Mouse (Mus musculus) gastrocnemius, postnatal 14 days (tissue): ENCODE results near the gene Paqr5. TPM values are rescaled to one million over a fixed set of nuclear protein-coding genes. Genes with fewer than 3 reads are reported as not detected.

ENCODE experiments used
- DNase-seq: peaks from one replicate; pipeline ENCODE4 v3.0.0; 2021; ENCODE audit warnings: mixed read lengths
- intact Hi-C: fragments of 180-260 bp; cut with DNase I; formaldehyde crosslinking; loops from one replicate; pipeline ENCODE4 v1.15.1; 2025; ENCODE audit warnings: low total_unique reads
- total RNA-seq, 2 experiments: library from RNA; stranded (reverse); gene quantifications; 2 replicates each; pipeline ENCODE4 v1.2.3; 2021

Gene Paqr5
- total RNA-seq, 2 experiments from 2014 or later, result 0.12 TPM; not detected in 1

- DNase-seq, result peak; percentile 80
- intact Hi-C loops, result no loop called here
Measured at GRCm38 (mm10) chr9:61965411-61965930, 61.2 kb downstream of the Paqr5 start.

GRCm38 (mm10) chr9:61963356-61963755, 63.3 kb downstream of the Paqr5 start:
- DNase-seq, result no peak
- intact Hi-C loops, result loop anchor here (5.0 kb wide), 1 partner anchor 279 kb away; no protein-coding TSS in a partner anchor

- intact Hi-C loops, result loop anchor here (5.0 kb wide), 1 partner anchor 281 kb away; no protein-coding TSS in a partner anchor
- no peak for DNase-seq
Measured at GRCm38 (mm10) chr9:61961181-61961580, 65.5 kb downstream of the Paqr5 start.

- intact Hi-C loops, result loop anchor here (5.0 kb wide), 1 partner anchor 282 kb away; no protein-coding TSS in a partner anchor
- DNase-seq, result no peak
Measured at GRCm38 (mm10) chr9:61960753-61961152, 65.9 kb downstream of the Paqr5 start.

- no peak for DNase-seq
- intact Hi-C loops, result loop anchor here (5.0 kb wide), 1 partner anchor 282 kb away; no protein-coding TSS in a partner anchor
Measured at GRCm38 (mm10) chr9:61959921-61960569, 66.6 kb downstream of the Paqr5 start.

- no peak for DNase-seq
- intact Hi-C loops, result loop anchor here (5.0 kb wide), 1 partner anchor 33 kb away; no protein-coding TSS in a partner anchor
Measured at GRCm38 (mm10) chr9:61954707-61955106, 71.9 kb downstream of the Paqr5 start.

- intact Hi-C loops, result loop anchor here (5.0 kb wide), 1 partner anchor 35 kb away; no protein-coding TSS in a partner anchor
- DNase-seq, result no peak
Measured at GRCm38 (mm10) chr9:61952241-61952640, 74.4 kb downstream of the Paqr5 start.

GRCm38 (mm10) chr9:61947402-61948346, 79.0 kb downstream of the Paqr5 start:
- DNase-seq, result peak; percentile 73
- intact Hi-C loops, result no loop called here

- intact Hi-C loops, result no loop called here
- peak; percentile 94 for DNase-seq
Measured at GRCm38 (mm10) chr9:61946623-61947401, 79.8 kb downstream of the Paqr5 start, which contains the start of gene Kif23. Gene Kif23 (minus strand): TSS chr9:61946774.

- intact Hi-C loops, result no loop called here
- peak; percentile 18 for DNase-seq
Measured at GRCm38 (mm10) chr9:61945973-61946611, 80.6 kb downstream of the Paqr5 start.

GRCm38 (mm10) chr9:61941054-61941453, 85.6 kb downstream of the Paqr5 start:
- no peak for DNase-seq
- intact Hi-C loops, result no loop called here

GRCm38 (mm10) chr9:61933333-61933732, 93.3 kb downstream of the Paqr5 start:
- intact Hi-C loops, result no loop called here
- DNase-seq, result no peak

- intact Hi-C loops, result no loop called here
Measured at GRCm38 (mm10) chr9:61932009-61932408, 94.6 kb downstream of the Paqr5 start.

GRCm38 (mm10) chr9:61925086-61925660, 101.5 kb downstream of the Paqr5 start:
- DNase-seq, result no peak
- intact Hi-C loops, result no loop called here

More at GRCm38 (mm10) chr9:61932009-61932408, 94.6 kb downstream of the Paqr5 start:
- DNase-seq, result no peak

GRCm38 (mm10) chr9:61920331-61920730, 106.3 kb downstream of the Paqr5 start:
- intact Hi-C loops, result no loop called here
- no peak for DNase-seq

GRCm38 (mm10) chr9:61919464-61919863, 107.2 kb downstream of the Paqr5 start:
- intact Hi-C loops, result no loop called here
- DNase-seq, result no peak

GRCm38 (mm10) chr9:61917436-61917835, 109.2 kb downstream of the Paqr5 start:
- intact Hi-C loops, result no loop called here
- DNase-seq, result no peak

GRCm38 (mm10) chr9:61916986-61917385, 109.7 kb downstream of the Paqr5 start:
- intact Hi-C loops, result no loop called here
- no peak for DNase-seq
